Mouse (Mus musculus): ENCODE measurements around the gene Lrba.

Gene Lrba

DNA sequence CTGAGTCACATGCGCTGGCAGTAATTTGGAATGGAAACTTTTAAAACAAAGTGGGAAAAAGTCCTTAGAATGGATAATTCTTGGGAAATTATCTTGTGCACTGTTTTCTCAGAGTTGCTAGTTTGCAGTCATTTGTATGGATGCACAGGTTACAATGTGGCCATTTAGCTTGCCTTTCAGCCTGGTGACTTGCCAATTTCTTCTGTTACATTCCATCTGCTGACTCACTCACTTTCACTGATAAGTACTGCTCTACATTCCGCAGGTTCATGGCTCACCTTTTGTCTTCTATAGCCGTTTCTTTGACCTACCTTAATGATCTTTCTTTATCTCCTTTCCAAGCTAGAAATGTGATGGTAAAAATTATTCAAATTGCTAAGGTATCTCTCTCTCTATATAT is 28.6 kb downstream of the Lrba start:
- ATAC-seq (ENCODE audit: insufficient number of reproducible peaks, low FRiP score, low TSS enrichment): no peak

DNA sequence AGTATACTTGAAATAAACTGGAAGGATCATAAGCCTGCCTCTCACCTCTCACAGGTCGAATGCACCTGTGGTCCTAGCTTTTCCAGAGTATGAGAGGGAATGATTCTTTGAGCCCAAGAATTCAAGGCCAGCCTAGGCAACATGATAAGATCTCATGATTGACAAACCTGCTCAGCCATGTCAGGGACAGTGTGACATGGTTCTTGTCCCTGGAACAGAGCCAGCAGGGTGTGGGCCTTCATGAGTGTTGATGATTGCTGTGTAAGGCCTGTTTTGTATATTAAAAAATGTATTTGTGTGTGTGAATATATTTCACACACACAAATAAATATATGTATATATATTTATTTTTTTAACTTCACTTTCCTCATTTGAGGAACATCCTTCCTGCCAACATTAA is 29.3 kb downstream of the Lrba start:
- no peak for ATAC-seq (ENCODE audit: insufficient number of reproducible peaks, low FRiP score, low TSS enrichment)

DNA sequence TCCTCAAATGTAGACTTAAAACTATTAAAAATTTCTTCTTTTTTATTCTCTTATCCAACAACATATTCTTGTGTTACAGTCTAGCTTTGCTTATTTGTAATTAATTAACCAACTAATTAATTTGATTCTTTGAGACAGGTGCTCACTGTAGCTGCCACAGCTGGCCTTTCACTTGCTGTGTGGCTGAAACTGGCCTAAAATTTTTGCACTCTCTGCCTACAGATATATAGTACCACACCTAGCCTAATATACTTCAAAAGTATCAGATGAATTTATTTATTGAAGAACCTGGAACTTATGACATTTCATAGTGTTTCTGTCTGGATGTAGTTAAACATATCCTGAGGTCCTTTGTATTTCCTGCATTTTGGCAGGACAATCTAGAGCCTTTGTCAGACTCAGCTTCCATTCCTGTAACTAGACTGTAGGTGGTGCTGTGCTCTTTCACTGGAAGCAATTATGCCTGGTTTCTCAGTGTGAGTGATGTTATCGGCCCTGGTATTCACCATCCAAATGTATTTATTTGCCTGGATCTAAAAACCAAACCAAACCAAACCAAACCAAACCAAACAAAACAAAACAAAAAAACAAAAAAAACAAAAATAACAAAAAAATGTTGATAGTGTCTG is 43.7 kb downstream of the Lrba start:
- peak; percentile 92 for ATAC-seq (ENCODE audit: insufficient number of reproducible peaks, low FRiP score, low TSS enrichment)

DNA sequence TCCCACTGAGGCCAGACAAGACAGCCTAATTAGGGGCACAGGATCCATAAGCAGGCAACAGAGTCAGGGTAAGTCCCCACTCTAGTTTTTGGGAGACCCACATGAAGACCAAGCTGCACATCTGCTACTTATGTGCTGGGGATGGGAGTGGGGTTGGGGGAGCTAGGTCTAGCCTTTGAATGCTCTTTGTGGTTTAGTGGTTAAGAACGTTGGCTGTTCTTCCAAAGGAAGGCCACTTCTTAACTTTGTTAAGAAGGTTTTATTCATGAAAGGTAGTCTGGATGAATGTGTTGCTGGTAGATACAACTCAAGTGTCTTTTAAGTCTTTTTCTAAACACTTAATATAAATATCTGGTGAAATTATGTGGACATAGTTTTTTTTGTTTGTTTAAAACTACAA is 51.2 kb downstream of the Lrba start:
- ATAC-seq (ENCODE audit: insufficient number of reproducible peaks, low FRiP score, low TSS enrichment): no peak

DNA sequence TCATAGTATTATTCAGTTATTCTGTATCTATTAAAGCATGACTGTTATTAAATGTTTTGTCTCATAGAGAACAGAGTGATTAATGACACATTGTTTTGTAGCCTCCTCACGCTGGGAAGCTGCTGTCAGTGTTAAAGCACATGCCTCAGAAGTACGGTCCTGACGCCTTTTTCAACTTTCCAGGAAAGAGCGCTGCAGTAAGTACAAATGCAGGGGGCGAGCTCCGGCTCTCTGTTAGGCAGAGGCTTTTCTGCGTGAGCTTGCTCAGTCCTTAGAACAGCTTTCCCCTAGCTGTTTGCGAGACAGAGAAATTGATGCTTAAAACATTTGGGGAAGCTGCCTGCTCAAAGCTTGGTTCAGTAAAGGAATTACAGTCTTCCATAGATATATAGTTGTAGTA is 66.8 kb downstream of the Lrba start:
- no peak for ATAC-seq (ENCODE audit: insufficient number of reproducible peaks, low FRiP score, low TSS enrichment)

DNA sequence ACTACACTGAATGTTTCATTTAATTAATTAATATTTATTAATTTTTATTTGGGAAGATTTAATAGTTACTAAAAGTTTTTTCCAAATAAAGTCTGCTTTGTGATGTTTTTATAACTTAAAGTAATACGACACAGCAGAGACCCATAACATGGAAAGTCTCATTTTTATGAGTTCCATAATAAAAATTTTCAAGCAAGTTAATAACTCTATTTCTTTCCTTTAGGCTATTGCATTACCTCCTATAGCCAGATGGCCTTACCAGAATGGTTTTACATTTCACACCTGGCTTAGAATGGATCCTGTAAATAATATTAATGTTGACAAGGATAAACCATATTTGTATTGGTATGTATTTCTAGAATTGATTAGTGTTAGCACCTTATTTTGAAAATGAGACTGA is 70.4 kb downstream of the Lrba start:
- ATAC-seq (ENCODE audit: insufficient number of reproducible peaks, low FRiP score, low TSS enrichment): no peak

DNA sequence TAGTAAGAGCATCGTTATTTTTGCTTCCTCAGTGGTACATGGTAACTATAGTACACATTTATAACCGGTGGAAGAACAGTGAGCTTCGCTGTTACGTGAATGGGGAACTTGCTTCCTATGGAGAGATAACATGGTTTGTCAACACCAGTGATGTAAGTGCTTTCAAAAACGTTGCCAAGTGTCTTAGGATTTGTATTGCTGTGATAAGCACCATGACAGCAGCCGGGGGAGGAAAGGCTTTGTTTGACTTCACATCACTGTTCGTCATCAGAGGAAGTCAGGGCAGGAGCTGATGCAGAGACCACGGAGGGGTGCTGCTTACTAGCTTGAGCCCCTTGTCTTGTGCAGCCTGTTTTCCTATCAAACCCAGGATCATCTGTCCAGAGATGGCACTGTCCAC is 71.7 kb downstream of the Lrba start:
- no peak for ATAC-seq (ENCODE audit: insufficient number of reproducible peaks, low FRiP score, low TSS enrichment)

DNA sequence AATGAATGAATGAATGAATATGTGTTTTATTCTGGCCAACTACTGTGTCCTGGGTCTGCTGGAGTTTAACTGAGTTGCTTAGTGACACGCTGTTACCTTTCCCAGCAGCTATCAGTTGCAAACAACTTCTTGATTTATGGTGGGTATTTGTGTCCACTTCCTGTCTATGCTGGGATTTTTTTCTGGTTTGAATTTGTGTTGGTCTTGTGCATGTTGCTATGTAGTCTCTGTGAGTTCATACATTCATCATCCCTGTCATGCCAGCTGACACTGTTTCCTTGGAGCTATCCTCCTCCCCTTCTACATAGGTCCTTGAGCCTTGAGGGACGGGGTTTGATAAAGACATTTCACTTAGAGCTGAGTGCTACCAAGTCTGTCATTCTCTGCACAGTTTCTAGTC is 84.4 kb downstream of the Lrba start:
- ATAC-seq (ENCODE audit: insufficient number of reproducible peaks, low FRiP score, low TSS enrichment): no peak

DNA sequence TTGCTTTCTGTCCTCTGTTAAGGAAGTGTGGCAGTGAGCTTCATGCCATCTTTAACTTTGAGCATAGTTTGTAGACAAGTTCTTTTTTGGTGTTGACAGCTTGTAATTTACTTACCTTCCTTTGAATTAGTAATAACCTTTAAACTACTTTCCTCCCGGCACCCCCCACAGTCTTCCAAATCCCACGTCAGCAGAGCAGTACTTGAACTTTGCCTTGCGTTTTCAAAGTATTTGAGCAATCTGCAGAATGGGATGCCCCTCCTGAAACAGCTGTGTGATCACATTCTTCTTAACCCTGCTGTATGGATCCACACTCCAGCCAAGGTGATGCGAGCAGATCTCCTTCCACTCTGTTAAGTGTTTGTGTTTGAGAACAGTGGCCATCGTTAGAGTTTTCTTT is 85.7 kb downstream of the Lrba start:
- no peak for ATAC-seq (ENCODE audit: insufficient number of reproducible peaks, low FRiP score, low TSS enrichment)

DNA sequence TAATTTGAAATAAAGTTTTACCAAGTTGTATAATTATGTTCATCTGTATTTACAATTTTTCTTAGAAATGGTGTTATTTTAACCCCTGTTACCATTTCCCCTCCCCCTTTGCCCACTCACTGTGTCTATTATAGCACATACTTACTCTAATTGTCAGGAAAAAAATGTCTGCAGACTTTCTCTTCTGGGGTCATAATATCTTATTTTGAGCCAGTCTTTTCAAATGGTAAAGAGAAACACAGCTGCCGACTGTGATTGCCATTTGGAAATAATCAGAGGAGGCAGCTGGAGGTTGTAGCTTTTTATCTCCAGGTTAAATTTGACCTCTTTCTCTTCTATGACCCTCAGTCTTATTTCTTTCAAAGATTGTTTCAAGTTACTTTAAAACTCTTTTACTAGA is 86.9 kb downstream of the Lrba start:
- no peak for ATAC-seq (ENCODE audit: insufficient number of reproducible peaks, low FRiP score, low TSS enrichment)

DNA sequence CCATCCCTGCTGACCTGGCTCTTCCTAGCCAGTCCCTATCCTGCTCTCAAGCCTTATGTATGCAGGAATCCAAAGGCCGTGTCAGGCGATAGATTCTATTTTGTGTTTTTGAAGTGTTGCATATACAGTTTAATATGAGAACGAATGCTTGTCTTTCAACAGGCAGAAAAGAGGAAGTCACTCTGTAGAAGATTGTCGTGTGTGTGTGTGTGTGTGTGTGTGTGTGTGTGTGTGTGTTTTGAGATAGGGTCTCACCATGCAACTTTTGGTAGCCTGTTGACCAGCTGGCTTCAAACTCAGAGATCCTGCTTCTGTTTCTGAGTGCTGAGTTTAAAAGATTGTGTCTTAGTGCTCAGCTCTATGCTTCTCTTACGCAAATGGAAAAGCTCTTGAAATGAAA is 93.2 kb downstream of the Lrba start:
- ATAC-seq (ENCODE audit: insufficient number of reproducible peaks, low FRiP score, low TSS enrichment): no peak

DNA sequence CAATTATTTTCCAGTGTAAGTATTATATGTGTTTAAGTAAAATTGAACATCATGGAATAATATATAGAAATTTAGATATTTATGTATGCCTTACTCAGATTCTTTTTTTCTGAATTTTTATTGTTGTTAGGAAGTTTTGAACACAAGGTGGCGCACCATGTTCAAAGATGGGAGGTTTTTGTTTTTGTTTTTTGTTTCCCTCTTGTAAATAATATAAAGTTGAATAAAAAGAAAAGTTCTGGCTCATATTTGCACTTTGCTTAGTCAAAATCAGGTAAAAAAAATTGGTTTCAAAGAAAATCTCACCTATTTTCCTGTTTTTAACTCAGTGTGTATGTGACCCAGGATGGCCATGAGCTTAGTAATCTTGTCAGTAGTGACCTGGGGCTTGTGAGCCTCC is 104.1 kb downstream of the Lrba start:
- ATAC-seq (ENCODE audit: insufficient number of reproducible peaks, low FRiP score, low TSS enrichment): no peak

DNA sequence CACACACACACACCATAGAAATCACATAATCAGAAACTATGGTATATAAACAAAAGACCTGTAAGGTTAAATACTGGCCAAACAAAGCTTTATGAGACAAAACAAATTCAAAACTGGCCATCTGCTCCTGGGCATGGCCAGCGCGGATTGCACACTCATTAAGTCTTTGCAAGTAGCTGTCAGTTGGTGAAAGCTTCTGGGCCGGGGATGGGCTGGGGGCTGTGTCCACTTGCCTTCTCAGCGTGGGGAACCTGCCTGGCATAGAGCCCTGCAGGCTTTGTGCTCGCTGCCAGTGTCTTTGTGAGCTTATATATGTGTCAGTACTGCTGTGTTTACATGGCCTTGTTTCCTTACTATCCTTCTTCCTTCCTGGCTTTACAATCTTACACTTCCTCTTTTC is 118.8 kb downstream of the Lrba start:
- ATAC-seq (ENCODE audit: insufficient number of reproducible peaks, low FRiP score, low TSS enrichment): no peak

DNA sequence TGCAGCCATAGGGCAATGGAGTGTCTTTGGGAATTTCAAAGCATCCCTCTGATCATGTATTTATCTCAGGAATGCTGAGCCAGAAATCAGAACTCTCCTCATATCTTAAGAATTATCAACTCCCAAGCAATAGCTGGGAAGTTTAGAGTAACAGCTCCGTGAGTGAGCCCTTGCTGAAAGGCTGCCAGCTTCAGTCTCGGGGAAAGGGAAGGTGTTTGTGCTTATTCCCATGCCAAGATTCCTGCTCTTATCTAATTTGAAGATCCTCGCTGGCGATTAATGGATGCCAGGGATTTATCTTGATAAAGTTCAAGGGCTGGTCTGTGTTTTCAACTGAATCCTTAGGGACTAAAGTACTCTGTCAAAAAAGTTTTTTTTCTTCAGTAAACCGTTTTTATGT is 138.0 kb downstream of the Lrba start:
- ATAC-seq (ENCODE audit: insufficient number of reproducible peaks, low FRiP score, low TSS enrichment): no peak

DNA sequence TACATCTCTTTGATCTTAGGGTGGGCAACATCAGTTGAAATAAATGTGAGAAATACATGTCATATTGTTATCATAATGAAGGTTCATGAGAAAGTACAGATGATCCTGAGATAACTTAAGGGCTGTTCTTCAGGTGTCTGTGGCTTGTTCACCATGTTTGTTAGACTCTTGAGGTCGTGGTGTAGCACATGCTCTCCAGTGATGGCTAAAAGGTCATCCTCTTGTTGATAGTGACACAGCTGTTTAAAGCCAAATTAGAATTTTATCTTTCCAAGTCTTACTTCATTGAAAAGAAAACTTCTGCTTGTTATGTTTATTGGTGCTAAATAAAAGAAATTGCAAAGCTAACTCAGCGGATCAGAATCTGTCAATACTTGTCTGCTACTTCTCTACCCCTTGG is 147.0 kb downstream of the Lrba start:
- ATAC-seq (ENCODE audit: insufficient number of reproducible peaks, low FRiP score, low TSS enrichment): no peak

DNA sequence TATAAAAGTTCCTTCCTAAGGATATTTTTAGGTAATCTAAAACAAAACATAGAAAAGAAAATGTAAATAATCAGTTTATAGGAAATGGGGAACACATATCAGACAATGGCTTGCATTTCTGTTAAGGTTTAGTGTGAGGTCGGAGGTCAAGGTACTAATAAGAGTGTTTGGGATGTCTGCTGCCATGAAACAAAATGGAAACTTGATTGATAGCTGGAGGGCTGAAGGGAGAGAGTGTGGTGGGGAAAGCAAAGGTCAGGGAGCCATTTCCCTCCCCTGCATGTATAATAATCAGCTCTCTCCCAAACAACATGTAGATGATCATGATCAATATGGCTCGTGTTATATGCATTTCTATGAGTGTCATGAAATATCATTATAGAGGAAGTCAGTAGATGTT is 150.8 kb downstream of the Lrba start:
- no peak for ATAC-seq (ENCODE audit: insufficient number of reproducible peaks, low FRiP score, low TSS enrichment)

DNA sequence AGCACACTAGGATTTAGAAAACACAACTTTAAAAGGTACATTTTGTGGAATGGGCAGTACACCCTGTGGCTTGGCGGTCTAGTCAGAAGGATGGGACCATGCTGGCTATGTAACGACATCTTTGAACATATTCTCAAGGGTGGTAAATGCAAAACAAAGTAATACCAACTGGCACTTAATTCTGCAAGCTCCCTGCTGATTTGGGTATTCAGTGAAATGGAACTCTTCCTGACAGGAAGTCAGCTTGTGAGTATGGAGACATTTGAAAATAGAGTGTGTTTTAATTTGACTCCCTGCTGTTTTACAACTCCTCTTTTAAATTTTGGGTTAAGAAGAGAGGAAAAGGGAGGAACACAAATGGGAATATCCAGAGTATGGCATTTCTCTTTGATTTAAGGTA is 158.1 kb downstream of the Lrba start:
- no peak for ATAC-seq (ENCODE audit: insufficient number of reproducible peaks, low FRiP score, low TSS enrichment)

DNA sequence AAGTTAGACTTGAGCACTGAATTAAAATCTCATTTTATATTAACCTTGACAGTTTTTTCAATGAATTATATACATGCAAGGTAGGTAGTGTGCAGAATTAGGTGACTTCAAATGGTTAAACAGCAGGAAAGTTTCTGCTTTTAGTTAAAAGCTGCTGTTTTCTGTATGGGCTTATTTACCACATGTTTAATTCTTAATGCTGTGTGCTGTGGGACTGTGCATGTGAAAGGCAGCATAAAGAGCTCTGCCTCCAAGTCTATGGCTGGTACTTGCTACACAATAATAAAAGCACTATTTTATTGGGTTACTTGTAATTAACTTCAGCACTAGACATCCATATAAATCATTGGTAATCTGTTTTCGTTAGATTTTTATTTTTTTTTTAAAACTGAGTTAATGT is 160.6 kb downstream of the Lrba start:
- ATAC-seq (ENCODE audit: insufficient number of reproducible peaks, low FRiP score, low TSS enrichment): no peak

DNA sequence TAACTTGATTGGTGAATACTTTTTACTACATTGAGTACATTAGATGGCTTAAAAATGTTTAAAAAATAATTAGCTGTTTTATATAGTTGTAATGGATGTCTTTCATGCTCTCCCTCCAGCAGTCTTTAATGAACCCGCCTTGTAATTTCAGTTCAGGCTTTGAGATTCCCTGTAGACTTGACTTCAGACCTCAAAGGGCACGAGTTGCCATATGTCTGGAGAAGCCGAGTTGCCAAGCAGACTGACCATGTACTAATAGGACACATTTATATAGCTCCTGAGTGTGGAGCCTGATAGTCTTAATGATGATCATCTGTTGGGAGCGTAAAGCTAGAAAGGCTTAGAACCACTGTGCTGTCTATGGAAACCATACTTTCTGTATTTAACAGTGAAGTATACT is 161.8 kb downstream of the Lrba start:
- no peak for ATAC-seq (ENCODE audit: insufficient number of reproducible peaks, low FRiP score, low TSS enrichment)

DNA sequence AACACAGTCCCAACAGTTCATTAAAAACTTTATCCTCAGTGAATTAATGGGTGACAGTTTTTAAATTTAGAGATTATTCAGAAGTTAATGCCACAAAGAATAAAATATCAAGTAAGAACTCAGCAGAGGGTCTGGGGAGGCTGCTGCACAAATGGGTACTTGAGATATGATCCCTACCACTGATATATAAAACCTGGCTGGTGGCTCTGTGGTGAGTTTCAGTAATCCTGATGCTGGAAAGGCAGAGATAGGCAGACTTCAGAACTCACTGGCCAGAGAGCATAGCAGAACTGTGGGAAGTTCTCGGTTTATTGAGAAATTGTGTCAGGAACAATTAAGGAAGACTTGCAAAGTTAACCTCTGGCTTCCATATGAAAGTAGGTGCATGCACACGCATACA is 199.3 kb downstream of the Lrba start:
- no peak for ATAC-seq (ENCODE audit: insufficient number of reproducible peaks, low FRiP score, low TSS enrichment)

DNA sequence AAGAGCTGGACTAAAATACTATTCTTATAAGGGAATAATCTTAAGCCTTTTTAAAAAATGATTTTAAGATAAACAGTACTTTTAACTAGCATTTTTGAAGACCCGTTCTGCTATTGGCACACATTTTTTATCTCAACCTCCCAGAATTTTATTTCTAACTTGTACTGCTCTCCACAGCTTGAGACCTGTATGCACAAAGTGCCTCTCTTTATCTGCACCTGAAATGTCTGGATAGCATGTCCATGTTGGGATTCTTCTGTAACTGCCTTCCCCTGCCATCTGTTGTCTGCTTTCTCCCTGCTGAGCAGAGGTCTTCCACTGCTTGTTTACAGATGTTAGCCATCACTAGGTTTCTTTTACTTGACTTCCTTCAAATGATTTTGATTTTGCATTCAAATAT is 202.3 kb downstream of the Lrba start:
- ATAC-seq (ENCODE audit: insufficient number of reproducible peaks, low FRiP score, low TSS enrichment): no peak

DNA sequence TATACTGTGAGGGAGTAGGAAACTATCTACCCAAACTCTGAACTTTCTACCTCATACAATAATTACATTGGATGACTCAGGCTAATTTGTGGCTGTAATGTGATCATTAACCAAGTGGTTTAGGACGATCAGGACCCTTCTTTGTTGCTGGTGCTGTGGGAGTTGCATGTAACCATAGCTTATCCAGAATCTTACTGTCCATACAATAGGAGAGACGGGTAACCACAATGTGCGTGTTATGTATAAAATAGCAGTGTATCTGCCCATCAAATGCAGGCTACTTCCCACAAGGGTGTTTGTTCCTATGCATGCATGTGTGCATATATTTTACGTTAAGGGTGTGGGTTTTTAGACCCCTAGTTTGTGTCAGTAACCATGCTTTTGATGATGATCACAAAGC is 219.0 kb downstream of the Lrba start:
- ATAC-seq (ENCODE audit: insufficient number of reproducible peaks, low FRiP score, low TSS enrichment): no peak

DNA sequence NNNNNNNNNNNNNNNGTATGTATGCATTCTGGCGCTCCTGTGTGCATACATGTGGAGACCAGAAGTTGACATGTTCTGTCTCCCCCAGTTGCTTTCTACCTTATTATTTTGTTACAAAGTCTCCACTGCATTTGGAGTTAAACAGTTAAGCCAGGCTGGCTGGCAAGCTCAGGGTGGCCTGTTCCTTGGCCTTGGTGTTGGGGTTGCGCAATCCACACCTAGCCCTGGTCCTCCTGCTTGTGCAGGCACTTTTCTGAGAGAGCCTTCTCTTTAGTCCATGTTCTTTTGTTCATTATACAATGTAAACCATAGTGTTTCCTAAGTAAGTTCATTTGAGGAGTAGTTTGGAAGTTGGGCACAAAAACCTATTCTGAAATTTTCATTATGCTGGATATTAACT is 226.7 kb downstream of the Lrba start:
- ATAC-seq (ENCODE audit: insufficient number of reproducible peaks, low FRiP score, low TSS enrichment): no peak

Measured in cerebellum, adult (tissue).